Mouse (Mus musculus): ENCODE results near the gene Ankrd33.

DNA sequence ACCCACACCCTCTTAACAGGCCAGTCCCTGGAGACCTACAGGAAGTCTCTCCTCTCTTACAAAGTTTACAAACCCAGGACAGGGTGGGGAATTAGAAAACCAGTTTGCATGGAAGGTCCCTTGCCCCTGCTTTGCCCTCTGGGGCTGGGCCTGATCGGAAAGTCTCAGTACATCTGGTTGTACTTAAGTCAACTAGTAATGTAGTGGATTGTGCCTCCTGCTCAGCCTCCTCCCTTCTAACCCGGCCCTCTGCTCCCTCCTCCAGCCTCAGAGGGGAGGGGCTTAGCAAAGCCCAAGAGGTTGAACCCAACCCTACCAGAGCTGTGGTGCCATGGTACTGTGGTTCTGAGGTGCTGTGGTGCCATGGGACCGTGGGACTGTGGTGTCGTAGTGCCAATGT, 33.3 kb upstream of the Ankrd33 start:
- no peak for TF ChIP-seq POLR2A (IDR thresholded peaks at IDR 0.05; ENCODE audit: control insufficient read depth in 1 of 2, insufficient read depth in 1 of 2, low read depth in 1 of 2, low read length in 2 of 2, poor library complexity in 1 of 2)
- TF ChIP-seq E2F4 (IDR thresholded peaks at IDR 0.05; ENCODE audit: borderline replicate concordance, low read depth, low read length) = no peak
- TF ChIP-seq EP300 (IDR thresholded peaks at IDR 0.05; ENCODE audit: low read depth in 1 of 2, low read length in 2 of 2) = no peak
- no peak for TF ChIP-seq CTCF (IDR thresholded peaks at IDR 0.05 in 2 of 3, conservative IDR thresholded peaks at IDR 0.05 in 1 of 3; ENCODE audit: control insufficient read depth in 1 of 3, insufficient read depth in 1 of 3, low read depth in 2 of 3, low read length in 3 of 3, poor library complexity in 1 of 3, severe bottlenecking in 1 of 3)
- no peak for TF ChIP-seq CHD2 (IDR thresholded peaks at IDR 0.05; ENCODE audit: low read length)
- no peak for TF ChIP-seq USF1 (IDR thresholded peaks at IDR 0.05; ENCODE audit: low read depth, low read length)
